Mouse (Mus musculus) stomach, postnatal 0 days (tissue): ENCODE measurements around the gene Ccr5.

Source experiments
- CTCF ChIP-seq: IDR thresholded peaks from 2 replicates; pipeline ENCODE4 v1.5.1; 2016; ENCODE audit warnings: antibody characterized with exemption, low read depth, mild to moderate bottlenecking, moderate library complexity
- EP300 ChIP-seq: optimal IDR thresholded peaks from 2 replicates; pipeline ENCODE3; 2016; ENCODE audit warnings: antibody characterized with exemption

GRCm38 (mm10) chr9:124143678-124144077 is 22.3 kb downstream of the Ccr5 start:
- TF ChIP-seq CTCF (no peak), EP300 (no peak)
